Mouse (Mus musculus): Measurements from ENCODE around the gene Trim21. TPM values are rescaled to one million over a fixed set of nuclear protein-coding genes. Genes with fewer than 3 reads are reported as not detected.
A peak's percentile ranks its signal among the peaks of the same experiment; 100 is the strongest.

Trim21 gene
- 0.26 and 0.41 TPM in 2 replicates for polyA plus RNA-seq (2016; fragmentation: Nextera tagmentation; extraction: Ambion mirVana)

- H3K27me3 ChIP-seq = no peaks in the 10 kb centered on the region
- H3K27ac ChIP-seq = no peak within 1 kb of the TSS
- H3K4me1 ChIP-seq = no peaks in the 10 kb centered on the region
- 23% methylated on average over 10 of the region's 10 CpGs for WGBS
- no peaks in the 10 kb centered on the region for H3K36me3 ChIP-seq
- ATAC-seq (ENCODE audit: low FRiP score) = no peak
- H3K9ac ChIP-seq = 0 out of 2 replicates have a peak within 1 kb of the TSS, but pooled peaks have one; percentile 28
- peak within 1 kb of the TSS; percentile 42 for H3K4me2 ChIP-seq (replicated peaks)
- H3K4me3 ChIP-seq = peak within 1 kb of the TSS; percentile 25
- no peaks in the 10 kb centered on the region for H3K9me3 ChIP-seq (replicated peaks)
Observed at GRCm38 (mm10) chr7:102564999-102565997, at the start of gene Trim21. Gene Trim21 (minus strand): TSS chr7:102565486.

GRCm38 (mm10) chr7:102597378-102598031 is 32.2 kb upstream of the Trim21 start, which contains the start of gene Olfr552:
Gene Olfr552 (plus strand): TSS chr7:102597770.
- H3K4me1 ChIP-seq = no peaks in the 10 kb centered on the region
- H3K4me2 ChIP-seq (replicated peaks) = no peak within 1 kb of the TSS
- ATAC-seq (ENCODE audit: low FRiP score) = no peak
- H3K27ac ChIP-seq = no peak within 1 kb of the TSS
- no peak within 1 kb of the TSS for H3K9ac ChIP-seq
- WGBS = 81% methylated on average over 1 of the region's 1 CpGs
- no peaks in the 10 kb centered on the region for H3K27me3 ChIP-seq
- H3K9me3 ChIP-seq (replicated peaks) = no peaks in the 10 kb centered on the region
- no peak within 1 kb of the TSS for H3K4me3 ChIP-seq
- no peaks in the 10 kb centered on the region for H3K36me3 ChIP-seq

GRCm38 (mm10) chr7:102591786-102592185 is 26.5 kb upstream of the Trim21 start, which contains the start of gene Olfr551:
Gene Olfr551 (minus strand): TSS chr7:102591886.
- 87% methylated on average over 3 of the region's 3 CpGs for WGBS
- no peak for ATAC-seq (ENCODE audit: low FRiP score)
- Histone ChIP-seq H3K9ac (no peak within 1 kb of the TSS), H3K4me1 (no peaks in the 10 kb centered on the region), H3K36me3 (no peaks in the 10 kb centered on the region), H3K4me2 (replicated peaks) (no peak within 1 kb of the TSS), H3K9me3 (replicated peaks) (no peaks in the 10 kb centered on the region), H3K27me3 (no peaks in the 10 kb centered on the region), H3K27ac (no peak within 1 kb of the TSS), H3K4me3 (no peak within 1 kb of the TSS)

- Histone ChIP-seq H3K27me3 (no peaks in the 10 kb centered on the region), H3K9me3 (replicated peaks) (no peaks in the 10 kb centered on the region), H3K4me2 (replicated peaks) (no peak overlapping the region), H3K27ac (no peak overlapping the region), H3K4me1 (0 out of 2 replicates have a peak, but pooled peaks cover 3% of the 10 kb centered on the region), H3K9ac (no peak overlapping the region), H3K36me3 (no peaks in the 10 kb centered on the region), H3K4me3 (no peak overlapping the region)
- ATAC-seq (ENCODE audit: low FRiP score) = no peak
- 78% methylated on average over 6 of the region's 6 CpGs for WGBS
Observed at GRCm38 (mm10) chr7:102575998-102576397, 10.7 kb upstream of the Trim21 start.

- Histone ChIP-seq H3K4me1 (0 out of 2 replicates have a peak, but pooled peaks cover 3% of the 10 kb centered on the region), H3K4me3 (no peak overlapping the region), H3K4me2 (replicated peaks) (no peak overlapping the region), H3K9ac (no peak overlapping the region), H3K27ac (no peak overlapping the region), H3K9me3 (replicated peaks) (no peaks in the 10 kb centered on the region), H3K36me3 (no peaks in the 10 kb centered on the region), H3K27me3 (no peaks in the 10 kb centered on the region)
- WGBS = 80% methylated on average over 3 of the region's 3 CpGs
- ATAC-seq (ENCODE audit: low FRiP score) = peak; percentile 40; the same call in 1 of the 2 replicates
Observed at GRCm38 (mm10) chr7:102573174-102573830, 8.0 kb upstream of the Trim21 start.

GRCm38 (mm10) chr7:102571142-102571541 is 5.9 kb upstream of the Trim21 start, which contains the start of gene Olfr550:
Gene Olfr550 (plus strand): TSS chr7:102571442.
- H3K27ac ChIP-seq = no peak within 1 kb of the TSS
- H3K36me3 ChIP-seq = no peaks in the 10 kb centered on the region

GRCm38 (mm10) chr7:102566219-102566618 is 933 bp upstream of the Trim21 start:
- no peaks in the 10 kb centered on the region for H3K4me1 ChIP-seq
- no peak overlapping the region for H3K4me2 ChIP-seq (replicated peaks)
- no peak overlapping the region for H3K9ac ChIP-seq
- no peak overlapping the region for H3K27ac ChIP-seq
- H3K36me3 ChIP-seq = no peaks in the 10 kb centered on the region
- H3K9me3 ChIP-seq (replicated peaks) = no peaks in the 10 kb centered on the region
- H3K4me3 ChIP-seq = no peak overlapping the region
- H3K27me3 ChIP-seq = no peaks in the 10 kb centered on the region
- ATAC-seq (ENCODE audit: low FRiP score) = no peak
- 92% methylated on average over 4 of the region's 4 CpGs for WGBS

More at GRCm38 (mm10) chr7:102571142-102571541, 5.9 kb upstream of the Trim21 start, which contains the start of gene Olfr550:
- H3K4me3 ChIP-seq = no peak within 1 kb of the TSS
- H3K4me2 ChIP-seq (replicated peaks) = no peak within 1 kb of the TSS
- H3K9me3 ChIP-seq (replicated peaks) = no peaks in the 10 kb centered on the region
- no peak within 1 kb of the TSS for H3K9ac ChIP-seq
- 0 out of 2 replicates have a peak, but pooled peaks cover 3% of the 10 kb centered on the region for H3K4me1 ChIP-seq
- H3K27me3 ChIP-seq = no peaks in the 10 kb centered on the region
- WGBS = 95% methylated on average over 8 of the region's 8 CpGs
- ATAC-seq (ENCODE audit: low FRiP score) = no peak

- 87% methylated on average over 3 of the region's 3 CpGs for WGBS
- H3K4me1 ChIP-seq = no peaks in the 10 kb centered on the region
- H3K36me3 ChIP-seq = no peaks in the 10 kb centered on the region
- H3K9me3 ChIP-seq (replicated peaks) = no peaks in the 10 kb centered on the region
- no peaks in the 10 kb centered on the region for H3K27me3 ChIP-seq
- no peak for ATAC-seq (ENCODE audit: low FRiP score)
- H3K4me3 ChIP-seq = no peak overlapping the region
- no peak overlapping the region for H3K27ac ChIP-seq
- no peak overlapping the region for H3K9ac ChIP-seq
- no peak overlapping the region for H3K4me2 ChIP-seq (replicated peaks)
Observed at GRCm38 (mm10) chr7:102553279-102553678, 12.0 kb downstream of the Trim21 start.

GRCm38 (mm10) chr7:102549570-102549969 is 15.7 kb downstream of the Trim21 start, which contains the start of gene Olfr549:
Gene Olfr549 (plus strand): TSS chr7:102549870.
- no peaks in the 10 kb centered on the region for H3K4me1 ChIP-seq
- no peak for ATAC-seq (ENCODE audit: low FRiP score)
- H3K9me3 ChIP-seq (replicated peaks) = no peaks in the 10 kb centered on the region
- no peaks in the 10 kb centered on the region for H3K36me3 ChIP-seq
- WGBS = 91% methylated on average over 3 of the region's 3 CpGs
- H3K9ac ChIP-seq = no peak within 1 kb of the TSS
- H3K4me3 ChIP-seq = no peak within 1 kb of the TSS
- H3K27ac ChIP-seq = no peak within 1 kb of the TSS
- no peak within 1 kb of the TSS for H3K4me2 ChIP-seq (replicated peaks)
- H3K27me3 ChIP-seq = no peaks in the 10 kb centered on the region

- ATAC-seq (ENCODE audit: low FRiP score) = no peak
- Histone ChIP-seq H3K36me3 (no peaks in the 10 kb centered on the region), H3K4me3 (no peak overlapping the region), H3K27ac (no peak overlapping the region), H3K9ac (no peak overlapping the region), H3K27me3 (no peaks in the 10 kb centered on the region), H3K4me1 (no peaks in the 10 kb centered on the region), H3K9me3 (replicated peaks) (no peaks in the 10 kb centered on the region), H3K4me2 (replicated peaks) (no peak overlapping the region)
- WGBS = 60% methylated on average over 3 of the region's 3 CpGs
Observed at GRCm38 (mm10) chr7:102541251-102541650, 24.0 kb downstream of the Trim21 start.

- Histone ChIP-seq H3K4me3 (no peak within 1 kb of the TSS), H3K27ac (no peak within 1 kb of the TSS), H3K27me3 (no peaks in the 10 kb centered on the region), H3K9ac (no peak within 1 kb of the TSS), H3K4me2 (replicated peaks) (no peak within 1 kb of the TSS), H3K4me1 (no peaks in the 10 kb centered on the region), H3K36me3 (no peaks in the 10 kb centered on the region), H3K9me3 (replicated peaks) (no peaks in the 10 kb centered on the region)
- ATAC-seq (ENCODE audit: low FRiP score) = no peak
- 86% methylated on average over 2 of the region's 2 CpGs for WGBS
Observed at GRCm38 (mm10) chr7:102540596-102540995, 24.7 kb downstream of the Trim21 start, which contains the start of gene Olfr548-ps1. Gene Olfr548-ps1 (plus strand): TSS chr7:102540896.

All from hindbrain, embryonic 12.5 days (tissue).